Mouse (Mus musculus) Muller cell, postnatal 12 days (primary cell): ENCODE results near the gene Zbtb9.

Experiments used
- DNase-seq: peaks from one replicate; pipeline ENCODE4 v3.0.0-alpha.2; 2015; ENCODE audit errors: inconsistent ontology term

Zbtb9 gene

DNA sequence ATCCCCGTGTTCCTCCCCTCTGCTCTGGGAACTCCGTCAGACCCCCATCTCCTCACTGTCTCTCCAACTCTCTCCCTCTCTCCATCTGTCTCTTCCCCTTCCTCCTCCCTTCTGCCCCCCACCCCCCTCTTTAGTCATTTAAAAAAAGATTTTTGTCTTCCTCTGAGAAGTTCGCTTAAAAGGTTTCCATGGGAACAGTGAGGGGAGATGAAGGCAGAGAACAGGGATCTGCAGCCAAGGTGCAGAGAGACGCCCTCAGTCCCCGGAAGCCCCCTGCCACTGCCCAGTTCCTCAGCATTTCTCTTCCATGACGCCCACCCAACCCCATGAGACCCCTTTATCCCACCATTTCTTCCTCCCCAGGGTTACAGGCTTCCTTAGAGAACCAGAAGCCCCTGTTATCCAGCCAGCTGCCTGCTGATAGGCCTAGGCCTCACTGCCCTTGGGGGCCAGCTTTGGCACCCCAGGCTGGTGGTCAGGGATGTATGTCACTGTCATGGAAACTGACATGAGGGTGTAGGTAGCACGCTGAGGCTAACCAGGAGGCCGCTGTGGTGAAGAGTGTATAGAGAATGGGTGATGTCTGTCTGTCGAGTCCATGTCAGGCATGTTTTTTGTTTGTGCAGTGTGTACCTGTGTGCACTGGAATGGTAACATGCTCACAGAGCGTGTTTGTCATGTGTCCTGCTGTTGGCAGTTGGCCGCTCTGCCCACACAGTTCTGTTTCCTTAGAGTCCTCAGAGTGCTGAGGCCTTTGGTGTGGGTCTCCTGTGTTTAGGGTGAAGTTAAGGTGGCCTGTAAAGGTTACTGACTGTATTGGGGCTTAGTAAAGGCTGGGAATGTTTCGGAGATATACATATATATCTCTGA lies 25.5 kb upstream of the Zbtb9 start:
- DNase-seq: no peak

DNA sequence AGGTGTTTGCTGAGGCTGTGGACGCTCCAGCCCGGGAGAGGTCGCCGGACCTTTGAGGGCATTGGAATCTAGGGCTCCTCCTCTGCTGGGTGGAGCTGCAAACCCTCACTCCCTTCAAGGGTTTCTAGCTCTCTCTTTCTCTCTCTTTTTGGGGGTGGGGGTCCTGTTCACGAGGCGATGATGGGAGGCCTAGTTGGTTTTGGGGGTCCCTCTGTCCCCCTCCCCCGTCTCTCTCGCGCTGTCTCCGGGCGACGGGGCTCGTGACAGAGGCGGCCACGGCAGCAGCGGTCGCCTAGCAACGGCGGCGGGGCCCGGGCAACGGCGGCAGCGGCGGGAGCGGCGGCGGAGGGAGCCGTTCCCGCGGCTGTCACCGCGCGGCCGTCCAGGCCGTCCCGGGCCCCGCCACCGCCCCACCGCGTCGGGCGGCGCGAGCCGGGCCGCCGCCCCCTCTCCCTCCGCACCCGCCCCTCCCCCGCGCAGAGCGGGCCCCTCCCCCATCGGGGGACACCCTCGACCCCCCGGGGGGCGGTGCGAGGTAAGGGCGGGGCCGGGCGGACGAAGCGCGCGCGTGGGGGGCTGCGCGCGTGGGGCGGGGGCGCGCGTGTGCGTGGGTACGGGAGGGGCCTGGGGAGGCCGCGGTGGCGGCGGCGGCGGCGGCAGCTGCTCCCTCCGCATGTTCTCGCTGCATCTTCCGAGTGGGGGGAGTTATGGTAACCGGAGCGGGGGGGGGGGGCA lies 24.5 kb upstream of the Zbtb9 start:
- peak; percentile 65 for DNase-seq

DNA sequence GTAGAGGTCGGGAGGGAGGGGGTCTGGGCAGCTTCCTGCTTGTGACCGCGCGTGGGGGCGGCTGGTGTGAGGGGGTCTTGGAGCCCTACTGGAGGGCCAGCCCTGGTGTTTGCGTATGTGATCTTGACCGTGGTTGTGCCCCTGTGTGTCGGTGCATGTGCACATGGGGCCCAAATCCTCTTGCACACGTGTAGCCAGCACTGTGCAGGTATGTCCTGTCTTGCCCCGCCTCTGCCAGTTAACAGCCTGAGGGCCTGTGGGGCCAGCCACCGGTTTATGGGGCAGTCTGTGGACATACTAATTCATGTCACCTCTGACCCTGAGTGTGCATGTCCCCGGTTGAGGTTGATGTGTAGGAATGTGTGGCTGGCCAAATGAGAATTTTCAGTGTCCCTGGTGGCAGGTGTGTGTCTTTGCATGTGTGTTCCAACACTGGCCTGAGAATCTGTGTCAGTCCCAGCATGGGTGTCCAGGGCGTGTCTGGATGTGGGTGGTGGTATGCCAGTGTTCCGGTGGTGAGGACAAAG lies 23.9 kb upstream of the Zbtb9 start:
- no peak for DNase-seq

DNA sequence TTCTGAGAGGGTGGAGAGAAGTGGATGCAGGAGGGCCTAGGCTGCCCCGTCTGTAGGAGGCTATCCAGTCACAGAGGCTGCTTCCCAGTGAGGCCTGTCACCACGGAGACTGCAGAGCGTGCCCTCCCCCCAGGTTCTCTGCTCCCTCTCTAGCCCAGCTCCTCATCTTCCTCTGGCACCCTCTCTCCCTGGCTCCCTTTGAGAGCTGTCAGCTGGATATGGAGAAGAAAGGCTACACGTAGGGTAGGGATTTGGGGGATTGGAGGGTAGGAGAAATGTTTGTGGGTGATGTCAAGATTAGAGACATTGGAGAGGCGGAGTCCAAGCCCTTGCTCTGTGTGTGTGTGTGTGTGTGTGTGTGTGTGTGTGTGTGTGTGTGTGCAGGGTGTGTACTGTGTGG lies 23.1 kb upstream of the Zbtb9 start:
- no peak for DNase-seq

DNA sequence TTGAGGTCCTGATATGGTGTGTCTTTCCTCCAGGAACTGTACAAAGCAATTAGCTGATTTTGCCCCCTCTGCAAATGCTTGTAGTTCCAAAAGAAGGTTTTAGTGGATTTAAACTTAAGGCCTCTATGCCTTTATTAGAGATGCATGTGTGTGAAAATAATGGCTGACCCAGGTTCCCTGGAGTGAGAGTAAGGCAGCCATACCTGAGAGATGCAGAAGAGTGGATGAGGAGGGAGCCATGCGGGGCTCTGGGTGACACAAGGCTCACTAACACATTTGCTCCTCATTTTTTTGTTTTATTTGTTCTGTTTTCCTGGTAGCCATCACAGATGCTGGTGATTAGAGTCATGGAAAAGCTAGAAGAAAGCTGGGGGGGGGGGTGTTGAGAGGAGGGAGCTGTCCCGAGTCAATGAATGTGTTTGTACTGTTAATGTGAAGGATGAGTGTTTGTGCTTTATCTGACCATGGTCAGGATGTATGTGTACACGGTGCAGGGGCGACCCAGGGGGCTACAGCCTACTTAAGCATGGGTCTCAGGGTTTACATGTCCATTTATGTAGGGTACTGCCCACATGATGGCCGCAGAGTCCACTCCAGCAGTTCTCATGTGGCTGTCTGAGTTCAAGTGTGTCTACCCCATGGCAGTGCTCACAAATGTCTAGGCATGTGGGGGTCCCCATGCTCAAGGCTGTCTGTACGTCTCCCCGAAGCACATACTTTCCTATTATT lies 22.2 kb upstream of the Zbtb9 start:
- DNase-seq: no peak

DNA sequence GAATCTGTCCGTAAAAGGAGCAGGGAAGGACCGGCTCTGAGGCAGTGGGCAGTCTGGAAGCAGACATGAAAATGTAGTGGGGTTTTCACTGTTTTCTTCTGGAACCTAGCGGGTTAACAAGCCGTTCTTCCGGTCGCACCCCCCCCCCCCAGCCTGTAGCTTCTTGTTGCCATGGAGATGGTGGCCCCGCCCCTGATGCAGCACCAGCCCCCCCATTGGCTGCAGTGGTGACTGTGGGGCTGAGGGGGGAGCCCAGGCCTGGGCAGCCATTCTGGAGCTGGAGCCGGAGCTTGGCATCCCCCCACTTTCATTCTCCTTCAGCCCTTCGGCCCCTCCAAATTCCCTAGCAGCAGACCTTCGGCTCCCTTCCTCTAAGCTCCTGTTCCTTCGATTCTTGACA lies 21.6 kb upstream of the Zbtb9 start:
- peak; percentile 88 for DNase-seq

DNA sequence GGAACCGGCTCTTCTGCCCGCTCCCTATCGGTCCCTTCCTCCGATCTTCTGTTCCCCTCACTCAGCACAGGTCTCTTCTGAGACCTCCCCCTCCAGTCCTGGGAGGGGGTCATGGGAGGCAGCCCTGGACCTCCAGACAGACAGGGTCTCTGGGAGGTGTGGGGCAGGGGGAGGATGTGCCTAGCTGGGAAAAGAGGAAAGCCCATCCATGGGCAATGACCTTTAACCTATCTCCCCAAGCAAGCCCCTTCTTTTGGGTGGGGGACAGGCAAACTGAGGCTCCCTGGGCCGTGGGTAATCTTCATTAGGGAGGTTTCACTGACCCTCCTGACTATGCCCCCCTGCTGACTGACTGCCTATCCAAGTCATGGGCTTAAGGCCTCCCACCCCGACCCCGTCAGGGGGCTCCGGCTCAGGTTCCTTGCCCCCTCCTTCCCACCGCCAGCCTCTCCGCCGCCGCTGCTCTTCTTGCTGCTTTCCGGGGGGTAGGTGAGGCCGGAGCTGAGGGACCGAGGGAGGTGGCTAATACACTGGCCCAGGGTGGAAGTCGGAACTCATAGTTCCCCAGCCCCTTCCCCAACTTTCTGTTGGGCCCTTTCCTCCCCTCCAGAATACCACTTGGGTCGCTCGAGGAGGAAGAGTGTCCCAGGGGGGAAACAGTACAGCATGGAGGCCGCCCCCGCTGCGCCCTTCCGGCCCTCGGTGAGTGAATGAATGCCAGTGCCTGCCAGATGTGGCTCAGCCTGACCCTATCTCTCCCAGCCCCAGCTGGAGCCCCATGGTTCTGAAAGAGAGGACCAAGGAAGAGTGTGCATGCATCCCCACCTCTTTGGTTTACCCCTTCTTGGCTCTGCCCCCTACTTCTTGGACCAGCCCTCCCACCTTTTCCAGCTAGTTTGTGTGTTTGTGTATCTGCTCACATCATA lies 20.8 kb upstream of the Zbtb9 start:
- DNase-seq: no peak

DNA sequence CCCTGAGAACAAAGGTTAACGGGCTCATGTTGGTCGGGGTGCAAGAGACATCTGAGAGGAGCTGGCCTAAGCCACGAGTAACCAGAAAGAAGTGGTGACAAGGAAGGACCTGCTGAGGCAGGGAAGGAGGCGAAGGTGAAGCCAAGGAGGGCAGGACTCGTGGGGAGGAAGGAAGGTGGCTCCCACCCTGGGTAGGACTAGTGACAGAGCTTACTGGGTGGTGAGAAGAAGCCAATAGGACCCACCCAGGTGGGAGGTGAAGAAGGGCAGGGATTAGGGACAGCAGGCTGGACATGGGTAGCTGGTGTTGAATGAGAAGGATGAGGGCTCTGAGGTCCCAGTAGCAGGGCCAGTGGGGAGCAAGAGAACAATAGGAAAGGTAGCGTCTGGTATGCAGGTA lies 19.8 kb upstream of the Zbtb9 start:
- no peak for DNase-seq

DNA sequence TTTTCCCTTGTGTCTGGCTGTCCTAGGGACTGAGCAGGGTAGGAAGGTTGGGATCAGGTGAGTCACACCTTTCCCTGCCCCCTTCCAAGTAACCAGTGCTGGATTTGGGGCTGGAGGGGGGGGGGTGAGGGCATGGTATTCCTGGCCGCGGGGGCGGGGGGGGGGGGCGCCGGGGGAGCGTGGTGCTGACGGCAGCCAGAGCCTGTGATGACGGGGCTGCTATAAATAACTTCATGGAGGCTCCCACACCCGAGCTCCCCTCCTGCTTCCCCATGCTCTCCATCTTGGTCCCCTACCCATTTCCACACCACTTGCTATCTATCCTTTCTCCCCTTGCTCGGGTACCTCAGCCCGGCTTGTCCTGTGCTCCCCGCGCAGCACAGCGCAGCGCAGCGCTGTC lies 19.2 kb upstream of the Zbtb9 start:
- no peak for DNase-seq

DNA sequence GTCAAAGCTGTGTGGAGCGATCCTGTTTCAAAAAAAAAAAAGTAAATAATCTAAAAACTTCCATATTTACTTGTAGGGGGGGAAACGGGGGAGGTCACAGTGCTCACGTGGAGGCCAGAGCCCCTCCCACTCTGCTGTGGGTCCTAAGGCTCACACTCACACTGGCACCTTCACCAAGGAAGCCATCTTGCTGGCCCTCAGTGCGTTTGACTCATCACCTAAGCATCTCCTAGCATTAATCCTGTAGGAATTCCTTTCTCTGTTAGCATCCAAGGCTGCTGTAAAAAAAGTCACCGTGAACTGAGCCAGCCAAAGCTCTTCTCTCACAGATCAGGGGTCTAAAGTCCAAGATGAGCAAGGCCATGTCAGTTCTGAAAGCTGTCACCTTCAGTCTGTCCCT lies 16.7 kb upstream of the Zbtb9 start:
- DNase-seq: no peak

DNA sequence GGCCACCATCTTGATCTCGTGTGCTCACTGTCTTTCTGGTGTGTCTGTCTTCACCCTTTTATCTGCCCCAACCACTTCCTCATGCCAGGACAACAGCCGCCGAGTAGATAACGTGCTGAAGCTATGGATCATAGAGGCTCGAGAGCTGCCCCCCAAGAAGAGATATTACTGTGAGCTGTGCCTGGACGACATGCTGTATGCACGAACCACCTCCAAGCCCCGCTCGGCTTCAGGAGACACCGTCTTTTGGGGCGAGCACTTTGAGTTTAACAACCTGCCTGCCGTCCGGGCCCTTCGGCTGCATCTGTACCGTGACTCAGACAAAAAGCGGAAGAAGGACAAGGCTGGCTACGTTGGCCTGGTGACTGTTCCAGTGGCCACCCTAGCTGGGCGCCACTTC lies 16.1 kb upstream of the Zbtb9 start:
- no peak for DNase-seq

DNA sequence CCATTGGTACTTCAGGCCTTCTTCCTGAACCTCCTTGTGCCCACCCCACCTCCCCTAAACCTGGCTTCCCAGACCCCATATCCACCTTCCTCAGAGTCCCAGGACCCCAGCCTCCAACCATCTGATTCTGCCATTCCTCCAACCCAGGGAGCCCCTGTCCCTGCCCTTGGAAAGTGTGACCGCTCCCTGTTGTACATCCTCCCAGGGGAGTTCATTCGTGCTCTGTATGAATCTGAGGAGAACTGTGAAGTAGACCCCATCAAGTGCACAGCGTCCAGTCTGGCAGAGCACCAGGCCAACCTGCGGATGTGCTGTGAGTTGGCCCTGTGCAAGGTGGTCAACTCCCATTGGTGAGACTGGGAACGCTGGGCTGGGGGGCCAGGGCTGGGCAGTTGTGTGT lies 15.1 kb upstream of the Zbtb9 start:
- DNase-seq: no peak

DNA sequence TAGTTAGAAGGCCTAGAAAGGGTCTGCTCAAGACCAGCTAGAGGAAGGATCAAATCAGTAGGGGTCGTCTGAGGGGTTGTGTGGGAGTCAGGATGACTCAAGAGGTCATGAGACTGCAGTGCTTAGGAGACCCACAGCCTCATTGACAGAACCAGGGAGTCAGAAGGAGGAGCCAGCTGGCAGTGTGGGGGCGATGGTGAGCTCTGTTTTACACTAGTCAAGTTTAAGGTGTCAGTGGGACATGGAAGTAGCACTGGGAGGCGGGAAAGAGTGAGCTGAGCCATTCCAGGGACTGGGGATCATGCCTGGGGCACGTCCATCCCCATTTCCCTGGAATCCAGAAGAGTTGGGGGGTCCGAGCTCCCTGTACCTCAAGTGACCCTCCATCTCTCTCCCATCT lies 14.1 kb upstream of the Zbtb9 start:
- DNase-seq: no peak

DNA sequence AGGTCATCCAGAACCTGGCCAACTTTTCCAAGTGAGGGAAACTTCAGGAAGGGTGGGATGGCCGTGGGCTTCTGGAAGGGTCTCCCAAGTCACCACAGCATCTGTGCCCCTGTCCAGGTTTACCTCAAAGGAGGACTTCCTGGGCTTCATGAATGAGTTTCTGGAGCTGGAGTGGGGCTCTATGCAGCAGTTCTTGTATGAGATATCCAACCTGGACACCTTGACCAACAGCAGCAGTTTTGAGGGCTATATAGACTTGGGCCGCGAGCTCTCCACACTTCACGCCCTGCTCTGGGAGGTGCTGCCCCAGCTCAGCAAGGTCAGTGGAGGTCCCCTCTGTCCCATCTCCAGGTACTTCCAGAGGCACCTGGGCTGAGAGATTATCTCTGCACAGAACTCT lies 13.2 kb upstream of the Zbtb9 start:
- no peak for DNase-seq

DNA sequence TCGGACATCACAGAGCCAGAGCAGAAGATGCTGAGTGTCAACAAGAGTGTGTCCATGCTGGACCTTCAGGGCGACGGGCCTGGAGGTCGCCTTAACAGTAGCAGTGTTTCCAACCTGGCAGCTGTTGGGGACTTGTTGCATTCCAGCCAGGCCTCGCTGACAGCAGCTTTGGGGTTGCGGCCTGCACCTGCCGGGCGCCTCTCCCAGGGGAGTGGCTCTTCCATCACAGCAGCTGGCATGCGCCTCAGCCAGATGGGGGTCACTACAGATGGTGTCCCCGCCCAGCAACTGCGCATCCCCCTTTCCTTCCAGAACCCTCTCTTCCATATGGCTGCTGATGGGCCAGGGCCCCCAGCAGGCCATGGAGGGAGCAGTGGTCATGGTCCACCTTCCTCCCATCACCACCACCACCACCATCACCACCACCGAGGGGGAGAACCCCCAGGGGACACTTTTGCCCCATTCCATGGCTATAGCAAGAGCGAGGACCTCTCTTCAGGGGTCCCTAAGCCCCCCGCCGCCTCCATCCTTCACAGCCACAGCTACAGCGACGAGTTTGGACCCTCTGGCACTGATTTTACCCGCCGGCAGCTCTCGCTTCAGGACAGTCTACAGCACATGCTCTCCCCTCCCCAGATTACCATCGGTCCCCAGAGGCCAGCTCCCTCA lies 11.3 kb upstream of the Zbtb9 start:
- no peak for DNase-seq

DNA sequence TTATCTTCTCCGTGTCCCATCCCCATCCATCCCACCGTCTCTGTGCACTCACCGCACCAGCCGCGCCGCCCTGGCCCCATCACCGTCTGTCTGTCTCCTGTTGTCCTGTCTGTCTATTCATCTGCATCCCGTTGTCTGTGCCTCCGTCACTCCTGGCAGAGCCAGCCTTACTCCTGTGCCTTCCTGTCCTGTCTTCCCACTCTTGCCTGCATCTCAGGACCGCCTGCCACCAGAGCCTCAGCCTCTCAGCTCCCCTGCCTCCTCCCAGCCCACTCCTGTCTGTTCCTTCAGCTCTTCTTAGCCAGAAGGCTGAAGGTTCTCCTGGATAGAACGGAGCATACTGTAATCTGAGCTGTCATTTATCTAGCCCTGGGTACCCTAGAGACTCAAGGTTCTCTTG lies 6.0 kb upstream of the Zbtb9 start:
- no peak for DNase-seq

DNA sequence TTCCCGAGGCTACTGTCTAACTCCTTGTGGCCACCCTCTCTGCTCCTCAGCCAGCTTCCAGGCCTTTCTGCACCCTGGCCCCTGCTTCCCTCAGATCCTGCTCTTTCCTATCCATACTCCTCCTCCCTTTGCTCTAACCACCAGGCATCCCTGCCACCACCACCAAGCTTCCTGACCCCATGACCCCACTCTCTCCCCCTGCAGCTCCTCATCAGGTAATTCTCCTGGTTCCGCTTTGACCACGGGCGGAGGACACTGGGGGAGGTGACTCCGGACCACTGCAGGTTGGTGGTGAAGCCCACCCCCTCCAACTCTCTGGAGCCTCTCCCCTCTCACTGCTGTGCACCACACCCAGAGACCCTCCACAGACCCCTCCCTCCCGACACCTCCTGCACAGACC lies 5.5 kb upstream of the Zbtb9 start:
- DNase-seq: no peak

DNA sequence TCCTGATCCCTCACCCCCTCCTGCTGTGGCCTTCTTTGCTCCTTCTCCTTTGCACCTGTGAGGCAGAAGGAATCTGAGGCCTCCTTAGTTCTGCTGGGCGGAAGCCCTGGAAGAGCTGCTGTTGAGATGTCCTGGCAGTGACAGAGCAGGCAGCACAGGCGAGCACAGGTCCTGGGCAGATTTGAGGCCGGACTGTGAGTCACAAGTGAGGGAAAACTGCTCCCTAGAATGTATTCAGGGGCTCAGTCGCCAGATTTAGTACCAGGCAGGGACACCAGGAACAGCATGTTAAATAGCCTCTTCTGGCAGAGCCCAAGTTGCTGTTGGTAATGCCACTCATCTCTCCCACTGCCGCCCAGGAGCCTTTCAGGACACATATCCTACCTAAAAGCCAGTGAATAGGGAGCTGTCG lies 4.8 kb upstream of the Zbtb9 start:
- DNase-seq: no peak

DNA sequence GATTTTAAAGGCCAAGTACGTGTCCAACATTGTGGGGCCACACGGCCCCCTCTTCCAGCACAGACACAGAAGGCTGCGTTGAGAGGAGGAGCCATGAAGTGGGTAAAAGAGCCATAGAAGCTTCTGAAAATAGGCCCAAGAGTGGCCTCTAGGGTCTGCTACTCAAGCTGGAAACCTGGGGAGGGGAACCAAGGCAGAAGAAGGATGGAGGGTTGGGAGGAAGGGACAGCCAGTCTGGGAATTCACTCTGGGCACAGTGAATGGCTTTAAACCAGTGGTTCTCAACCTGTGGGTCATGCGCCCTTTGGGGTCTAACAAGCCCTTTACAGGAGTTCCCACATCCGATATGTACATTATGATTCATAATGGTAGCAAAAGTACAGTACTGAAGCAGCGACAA lies 3.7 kb upstream of the Zbtb9 start:
- no peak for DNase-seq

DNA sequence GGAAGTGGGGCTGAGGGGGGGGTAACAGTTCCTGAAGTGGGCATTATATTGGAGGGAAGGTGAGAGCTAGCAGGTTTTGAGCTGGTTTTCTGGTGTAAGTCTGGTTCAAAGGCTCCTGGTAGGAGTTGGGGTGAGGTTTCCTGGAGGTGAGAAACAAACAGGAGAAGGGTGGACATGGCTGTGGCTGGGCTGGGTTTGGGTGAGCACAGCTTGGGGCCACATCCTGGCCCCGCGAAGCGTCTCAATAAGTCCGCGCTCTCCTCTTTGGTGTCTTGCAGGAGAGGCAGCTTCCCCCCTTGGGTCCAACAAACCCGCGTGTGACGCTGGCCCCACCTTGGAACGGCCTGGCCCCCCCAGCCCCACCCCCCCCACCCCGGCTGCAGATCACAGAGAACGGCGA lies 2.7 kb upstream of the Zbtb9 start:
- no peak for DNase-seq
